Mouse (Mus musculus): ENCODE measurements around the gene Eya4. TPM values are rescaled to one million over a fixed set of nuclear protein-coding genes. Genes with fewer than 3 reads are reported as not detected.

Gene Eya4
- polyA plus RNA-seq, 1 experiment from 2014 or later: 0.11 TPM

DNA sequence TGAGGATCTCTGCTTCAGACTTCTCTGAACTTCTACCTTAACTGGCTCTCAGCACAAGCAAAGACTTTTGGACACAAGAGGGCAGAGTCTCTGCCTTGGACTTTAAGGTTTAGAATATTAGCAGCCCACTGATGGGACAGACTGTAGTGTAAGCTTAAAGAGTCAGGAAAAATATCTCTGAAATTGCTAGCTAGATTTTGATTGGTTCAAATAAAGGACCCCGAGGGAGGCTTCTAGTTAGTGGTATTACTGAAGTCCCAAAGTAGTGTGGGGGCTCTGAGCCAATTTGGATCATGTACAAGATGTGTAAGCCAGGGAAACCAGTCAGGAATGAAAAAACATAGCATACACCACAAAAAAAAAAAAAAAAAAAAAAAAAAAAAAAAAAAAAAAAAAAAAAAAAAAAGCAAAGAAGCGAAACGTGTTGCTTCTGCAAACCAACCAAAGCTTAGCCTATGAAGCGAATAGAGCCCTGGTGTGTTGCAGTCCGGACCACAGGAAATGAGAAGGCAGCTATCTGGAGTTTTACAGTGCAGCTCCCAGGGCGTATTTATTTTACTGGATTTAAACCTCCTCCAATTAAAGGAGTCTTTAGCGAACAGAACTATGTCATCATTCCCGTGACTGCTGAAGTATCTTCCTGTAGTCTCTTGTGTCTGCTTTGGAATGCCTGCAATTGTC is 173.8 kb downstream of the Eya4 start:
- Histone ChIP-seq H3K4me3 (ENCODE audit: low read depth, low read length) (no peak overlapping the region), H3K4me2 (replicated peaks; ENCODE audit: low read depth, low read length) (no peak overlapping the region), H3K27ac (ENCODE audit: low read length) (no peak overlapping the region), H3K27me3 (replicated peaks; ENCODE audit: insufficient read depth, low read length) (no peaks in the 10 kb centered on the region), H3K9me3 (ENCODE audit: low read length) (no peaks in the 10 kb centered on the region), H3K9ac (replicated peaks; ENCODE audit: low read depth) (no peak overlapping the region), H3K36me3 (ENCODE audit: insufficient read depth, low read length) (no peaks in the 10 kb centered on the region), H3K4me1 (ENCODE audit: insufficient read depth, low read depth, low read length) (no peaks in the 10 kb centered on the region)
- TF ChIP-seq CTCF (IDR thresholded peaks at IDR 0.05): peak; percentile 24; the same call in 1 of the 2 replicates
- TF ChIP-seq EP300 (IDR thresholded peaks at IDR 0.05): no peak
- WGBS: 43% methylated on average over 8 of the region's 8 CpGs
- DNase-seq (ENCODE audit: low spot score) (peak; percentile 20), ATAC-seq (no peak)

DNA sequence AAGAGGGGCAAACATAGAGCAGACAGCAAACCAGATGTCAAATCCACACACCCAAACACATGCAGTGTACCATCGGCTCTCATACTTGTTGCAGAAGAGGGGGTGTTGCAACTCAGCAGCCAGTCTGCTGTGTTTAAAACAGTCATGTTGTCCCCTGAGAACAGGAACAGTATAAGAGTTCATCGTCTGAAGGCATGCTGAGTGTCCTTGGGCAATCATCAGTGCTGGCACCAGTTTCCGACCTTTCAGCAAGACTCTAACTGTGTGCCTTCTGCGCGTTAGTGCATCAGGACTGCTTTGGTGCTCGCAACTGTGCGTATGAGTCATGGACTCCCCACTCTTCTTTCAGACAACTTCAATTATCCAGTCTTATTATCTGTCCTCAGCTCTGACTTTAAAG is 179.0 kb downstream of the Eya4 start:
- TF ChIP-seq CTCF (IDR thresholded peaks at IDR 0.05) (no peak), EP300 (IDR thresholded peaks at IDR 0.05) (no peak)
- Histone ChIP-seq H3K27me3 (replicated peaks; ENCODE audit: insufficient read depth, low read length) (no peaks in the 10 kb centered on the region), H3K9me3 (ENCODE audit: low read length) (no peaks in the 10 kb centered on the region), H3K9ac (replicated peaks; ENCODE audit: low read depth) (no peak overlapping the region), H3K4me1 (ENCODE audit: insufficient read depth, low read depth, low read length) (no peaks in the 10 kb centered on the region), H3K36me3 (ENCODE audit: insufficient read depth, low read length) (no peaks in the 10 kb centered on the region), H3K4me2 (replicated peaks; ENCODE audit: low read depth, low read length) (no peak overlapping the region), H3K4me3 (ENCODE audit: low read depth, low read length) (no peak overlapping the region), H3K27ac (ENCODE audit: low read length) (no peak overlapping the region)
- DNase-seq (ENCODE audit: low spot score) (no peak), ATAC-seq (no peak)
- 83% methylated on average over 7 of the region's 7 CpGs for WGBS

DNA sequence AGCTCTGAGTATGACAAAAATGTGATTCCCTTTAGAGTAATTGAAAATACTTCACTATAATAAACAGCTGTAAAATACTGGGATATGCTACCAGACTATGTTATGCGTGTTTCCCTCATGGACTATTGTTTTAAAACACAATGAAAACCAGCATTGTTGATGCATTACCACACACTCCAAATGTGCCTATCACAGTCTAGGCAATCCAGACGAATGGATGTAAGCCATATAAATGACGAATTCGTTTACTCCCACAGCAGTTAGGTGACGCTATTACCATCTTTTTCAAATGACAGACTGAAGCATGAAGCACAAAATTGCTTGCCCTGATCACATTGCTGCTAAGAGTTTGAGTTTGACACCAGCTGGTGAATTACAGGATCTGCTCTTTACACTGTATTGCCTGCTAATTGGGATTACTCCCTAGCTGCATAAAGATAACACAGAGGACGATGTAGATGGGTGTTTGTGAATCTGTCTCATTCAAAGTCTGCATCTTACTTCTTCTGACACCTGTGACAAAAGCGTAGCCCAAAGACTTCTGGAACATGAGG is 185.4 kb downstream of the Eya4 start:
- Histone ChIP-seq H3K36me3 (ENCODE audit: insufficient read depth, low read length) (no peaks in the 10 kb centered on the region), H3K9me3 (ENCODE audit: low read length) (no peaks in the 10 kb centered on the region), H3K9ac (replicated peaks; ENCODE audit: low read depth) (no peak overlapping the region), H3K4me1 (ENCODE audit: insufficient read depth, low read depth, low read length) (no peaks in the 10 kb centered on the region), H3K4me2 (replicated peaks; ENCODE audit: low read depth, low read length) (no peak overlapping the region), H3K27me3 (replicated peaks; ENCODE audit: insufficient read depth, low read length) (no peaks in the 10 kb centered on the region), H3K27ac (ENCODE audit: low read length) (no peak overlapping the region), H3K4me3 (ENCODE audit: low read depth, low read length) (no peak overlapping the region)
- WGBS: 67% methylated on average over 7 of the region's 7 CpGs
- ATAC-seq: no peak
- no peak for TF ChIP-seq EP300 (IDR thresholded peaks at IDR 0.05)
- TF ChIP-seq CTCF (IDR thresholded peaks at IDR 0.05): no peak
- no peak for DNase-seq (ENCODE audit: low spot score)

GRCm38 (mm10) chr10:23159844-23160243 is 190.7 kb downstream of the Eya4 start:
- no peak for DNase-seq (ENCODE audit: low spot score)
- Histone ChIP-seq H3K9ac (replicated peaks; ENCODE audit: low read depth) (no peak overlapping the region), H3K4me1 (ENCODE audit: insufficient read depth, low read depth, low read length) (no peaks in the 10 kb centered on the region), H3K4me3 (ENCODE audit: low read depth, low read length) (no peak overlapping the region), H3K36me3 (ENCODE audit: insufficient read depth, low read length) (no peaks in the 10 kb centered on the region), H3K9me3 (ENCODE audit: low read length) (no peaks in the 10 kb centered on the region), H3K27ac (ENCODE audit: low read length) (no peak overlapping the region), H3K27me3 (replicated peaks; ENCODE audit: insufficient read depth, low read length) (no peaks in the 10 kb centered on the region), H3K4me2 (replicated peaks; ENCODE audit: low read depth, low read length) (no peak overlapping the region)
- TF ChIP-seq CTCF (IDR thresholded peaks at IDR 0.05): no peak
- TF ChIP-seq EP300 (IDR thresholded peaks at IDR 0.05): no peak
- no peak for ATAC-seq
- 49% methylated on average over 10 of the region's 10 CpGs for WGBS

GRCm38 (mm10) chr10:23159138-23159537 is 191.4 kb downstream of the Eya4 start:
- H3K9ac ChIP-seq (replicated peaks; ENCODE audit: low read depth): no peak overlapping the region

GRCm38 (mm10) chr10:23156866-23157625 is 193.5 kb downstream of the Eya4 start:
- no peak overlapping the region for H3K4me2 ChIP-seq (replicated peaks; ENCODE audit: low read depth, low read length)
- TF ChIP-seq CTCF (IDR thresholded peaks at IDR 0.05) (no peak), EP300 (IDR thresholded peaks at IDR 0.05) (no peak)
- no peak overlapping the region for H3K27ac ChIP-seq (ENCODE audit: low read length)
- no peak for ATAC-seq
- 60% methylated on average over 18 of the region's 18 CpGs for WGBS
- H3K4me1 ChIP-seq (ENCODE audit: insufficient read depth, low read depth, low read length): no peaks in the 10 kb centered on the region
- DNase-seq (ENCODE audit: low spot score): no peak
- no peaks in the 10 kb centered on the region for H3K36me3 ChIP-seq (ENCODE audit: insufficient read depth, low read length)
- no peak overlapping the region for H3K4me3 ChIP-seq (ENCODE audit: low read depth, low read length)
- no peaks in the 10 kb centered on the region for H3K27me3 ChIP-seq (replicated peaks; ENCODE audit: insufficient read depth, low read length)
- H3K9ac ChIP-seq (replicated peaks; ENCODE audit: low read depth): no peak overlapping the region
- H3K9me3 ChIP-seq (ENCODE audit: low read length): no peaks in the 10 kb centered on the region

More at GRCm38 (mm10) chr10:23159138-23159537, 191.4 kb downstream of the Eya4 start:
- Histone ChIP-seq H3K27ac (ENCODE audit: low read length) (no peak overlapping the region), H3K4me2 (replicated peaks; ENCODE audit: low read depth, low read length) (no peak overlapping the region), H3K27me3 (replicated peaks; ENCODE audit: insufficient read depth, low read length) (no peaks in the 10 kb centered on the region), H3K4me1 (ENCODE audit: insufficient read depth, low read depth, low read length) (no peaks in the 10 kb centered on the region), H3K9me3 (ENCODE audit: low read length) (no peaks in the 10 kb centered on the region), H3K4me3 (ENCODE audit: low read depth, low read length) (no peak overlapping the region), H3K36me3 (ENCODE audit: insufficient read depth, low read length) (no peaks in the 10 kb centered on the region)
- ATAC-seq (no peak), DNase-seq (ENCODE audit: low spot score) (no peak)
- WGBS: 66% methylated on average over 11 of the region's 11 CpGs
- TF ChIP-seq EP300 (IDR thresholded peaks at IDR 0.05): no peak
